Mouse (Mus musculus): ENCODE data around the gene Plscr2. TPM values are rescaled to one million over a fixed set of nuclear protein-coding genes. Genes with fewer than 3 reads are reported as not detected.

Plscr2 gene
- polyA plus RNA-seq, 1 experiment from 2014 or later, result 6.6 TPM

- Histone ChIP-seq H3K27me3 (replicated peaks) (no peaks in the 10 kb centered on the region), H3K27ac (ENCODE audit: poor library complexity, severe bottlenecking) (no peak overlapping the region), H3K36me3 (no peaks in the 10 kb centered on the region; the same call in 1 of the 2 replicates), H3K4me2 (no peak overlapping the region), H3K4me1 (replicated peaks) (peaks cover 7% of the 10 kb centered on the region), H3K4me3 (no peak overlapping the region), H3K9ac (no peak overlapping the region), H3K9me3 (replicated peaks) (no peaks in the 10 kb centered on the region)
- ATAC-seq (ENCODE audit: insufficient number of reproducible peaks, low FRiP score), result no peak
- 80% methylated on average over 10 of the region's 10 CpGs for WGBS
Observed at GRCm38 (mm10) chr9:92253585-92254321, 21.6 kb upstream of the Plscr2 start.

- Histone ChIP-seq H3K9ac (no peak overlapping the region), H3K27me3 (replicated peaks) (no peaks in the 10 kb centered on the region), H3K36me3 (peaks cover 34% of the 10 kb centered on the region), H3K4me3 (no peak overlapping the region), H3K4me2 (no peak overlapping the region), H3K9me3 (replicated peaks) (no peaks in the 10 kb centered on the region), H3K4me1 (replicated peaks) (no peaks in the 10 kb centered on the region), H3K27ac (ENCODE audit: poor library complexity, severe bottlenecking) (no peak overlapping the region)
- ATAC-seq (ENCODE audit: insufficient number of reproducible peaks, low FRiP score), result no peak
- WGBS, result 67% methylated on average over 7 of the region's 7 CpGs
Observed at GRCm38 (mm10) chr9:92260481-92261159, 14.8 kb upstream of the Plscr2 start.

- 64% methylated on average over 4 of the region's 4 CpGs for WGBS
- Histone ChIP-seq H3K27me3 (replicated peaks) (no peaks in the 10 kb centered on the region), H3K27ac (ENCODE audit: poor library complexity, severe bottlenecking) (no peak overlapping the region), H3K4me1 (replicated peaks) (peaks cover 2% of the 10 kb centered on the region), H3K4me3 (no peak overlapping the region), H3K36me3 (peaks cover 68% of the 10 kb centered on the region), H3K9ac (no peak overlapping the region), H3K9me3 (replicated peaks) (no peaks in the 10 kb centered on the region), H3K4me2 (peak overlapping the region; percentile 7; the same call in 1 of the 2 replicates)
- ATAC-seq (ENCODE audit: insufficient number of reproducible peaks, low FRiP score), result no peak
Observed at GRCm38 (mm10) chr9:92265719-92266118, 9.7 kb upstream of the Plscr2 start.

- no peaks in the 10 kb centered on the region for H3K9me3 ChIP-seq (replicated peaks)
- no peak overlapping the region for H3K4me2 ChIP-seq
- H3K27me3 ChIP-seq (replicated peaks), result no peaks in the 10 kb centered on the region
- H3K4me3 ChIP-seq, result no peak overlapping the region
- whole genome bisulfite sequencing, result 79% methylated on average over 8 of the region's 8 CpGs
- no peak for ATAC-seq (ENCODE audit: insufficient number of reproducible peaks, low FRiP score)
- H3K9ac ChIP-seq, result no peak overlapping the region
- H3K36me3 ChIP-seq, result peaks cover 63% of the 10 kb centered on the region
- no peak overlapping the region for H3K27ac ChIP-seq (ENCODE audit: poor library complexity, severe bottlenecking)
- peaks cover 8% of the 10 kb centered on the region for H3K4me1 ChIP-seq (replicated peaks)
Observed at GRCm38 (mm10) chr9:92266558-92267171, 8.7 kb upstream of the Plscr2 start.

GRCm38 (mm10) chr9:92267732-92268131 is 7.7 kb upstream of the Plscr2 start:
- H3K4me1 ChIP-seq (replicated peaks), result peaks cover 8% of the 10 kb centered on the region
- H3K36me3 ChIP-seq, result peaks cover 61% of the 10 kb centered on the region
- no peak overlapping the region for H3K4me3 ChIP-seq
- H3K27ac ChIP-seq (ENCODE audit: poor library complexity, severe bottlenecking), result no peak overlapping the region
- no peaks in the 10 kb centered on the region for H3K27me3 ChIP-seq (replicated peaks)
- no peak overlapping the region for H3K9ac ChIP-seq
- H3K9me3 ChIP-seq (replicated peaks), result no peaks in the 10 kb centered on the region
- no peak overlapping the region for H3K4me2 ChIP-seq
- ATAC-seq (ENCODE audit: insufficient number of reproducible peaks, low FRiP score), result no peak
- 58% methylated on average over 1 of the region's 1 CpGs for WGBS

- WGBS, result 87% methylated on average over 5 of the region's 5 CpGs
- Histone ChIP-seq H3K9ac (no peak overlapping the region), H3K4me3 (no peak overlapping the region), H3K36me3 (peaks cover 65% of the 10 kb centered on the region), H3K27ac (ENCODE audit: poor library complexity, severe bottlenecking) (no peak overlapping the region), H3K27me3 (replicated peaks) (no peaks in the 10 kb centered on the region), H3K4me2 (no peak overlapping the region), H3K4me1 (replicated peaks) (peaks cover 16% of the 10 kb centered on the region), H3K9me3 (replicated peaks) (no peaks in the 10 kb centered on the region)
- ATAC-seq (ENCODE audit: insufficient number of reproducible peaks, low FRiP score), result no peak
Observed at GRCm38 (mm10) chr9:92269829-92270404, 5.5 kb upstream of the Plscr2 start.

GRCm38 (mm10) chr9:92270927-92271326 is 4.5 kb upstream of the Plscr2 start:
- 47% methylated on average over 4 of the region's 4 CpGs for WGBS
- Histone ChIP-seq H3K4me2 (no peak overlapping the region), H3K9ac (no peak overlapping the region), H3K4me3 (no peak overlapping the region), H3K4me1 (replicated peaks) (peaks cover 25% of the 10 kb centered on the region), H3K9me3 (replicated peaks) (no peaks in the 10 kb centered on the region), H3K27ac (ENCODE audit: poor library complexity, severe bottlenecking) (peak overlapping the region; percentile 49), H3K36me3 (peaks cover 59% of the 10 kb centered on the region), H3K27me3 (replicated peaks) (no peaks in the 10 kb centered on the region)
- ATAC-seq (ENCODE audit: insufficient number of reproducible peaks, low FRiP score), result peak; percentile 47; the same call in 1 of the 2 replicates

GRCm38 (mm10) chr9:92272650-92273049 is 2.8 kb upstream of the Plscr2 start:
- Histone ChIP-seq H3K4me1 (replicated peaks) (peaks cover 27% of the 10 kb centered on the region), H3K4me2 (no peak overlapping the region), H3K9ac (no peak overlapping the region), H3K36me3 (peaks cover 45% of the 10 kb centered on the region), H3K27me3 (replicated peaks) (no peaks in the 10 kb centered on the region), H3K4me3 (no peak overlapping the region), H3K9me3 (replicated peaks) (no peaks in the 10 kb centered on the region), H3K27ac (ENCODE audit: poor library complexity, severe bottlenecking) (no peak overlapping the region)
- ATAC-seq (ENCODE audit: insufficient number of reproducible peaks, low FRiP score), result no peak
- 87% methylated on average over 4 of the region's 4 CpGs for WGBS

- Histone ChIP-seq H3K9ac (no peak overlapping the region), H3K9me3 (replicated peaks) (no peaks in the 10 kb centered on the region), H3K27me3 (replicated peaks) (no peaks in the 10 kb centered on the region), H3K4me1 (replicated peaks) (peaks cover 27% of the 10 kb centered on the region), H3K27ac (ENCODE audit: poor library complexity, severe bottlenecking) (no peak overlapping the region), H3K36me3 (peaks cover 39% of the 10 kb centered on the region), H3K4me2 (no peak overlapping the region), H3K4me3 (no peak overlapping the region)
- 83% methylated on average over 2 of the region's 2 CpGs for WGBS
- no peak for ATAC-seq (ENCODE audit: insufficient number of reproducible peaks, low FRiP score)
Observed at GRCm38 (mm10) chr9:92273271-92273670, 2.1 kb upstream of the Plscr2 start.

- no peaks in the 10 kb centered on the region for H3K27me3 ChIP-seq (replicated peaks)
- no peak for ATAC-seq (ENCODE audit: insufficient number of reproducible peaks, low FRiP score)
- WGBS, result 46% methylated on average over 6 of the region's 6 CpGs
Observed at GRCm38 (mm10) chr9:92273956-92274762, 1.2 kb upstream of the Plscr2 start.

More at GRCm38 (mm10) chr9:92273956-92274762, 1.2 kb upstream of the Plscr2 start:
- Histone ChIP-seq H3K27ac (ENCODE audit: poor library complexity, severe bottlenecking) (0 out of 2 replicates have a peak overlapping the region, but pooled peaks have one; percentile 2), H3K9me3 (replicated peaks) (no peaks in the 10 kb centered on the region), H3K4me1 (replicated peaks) (peaks cover 27% of the 10 kb centered on the region), H3K36me3 (peaks cover 30% of the 10 kb centered on the region), H3K4me2 (no peak overlapping the region), H3K4me3 (no peak overlapping the region), H3K9ac (no peak overlapping the region)
